Mouse (Mus musculus): ENCODE measurements around the gene Pde8a.

- TF ChIP-seq GATA1 (IDR thresholded peaks at IDR 0.05; ENCODE audit: borderline replicate concordance, low read length) (no peak), FLI1 (IDR thresholded peaks at IDR 0.05; ENCODE audit: low read length) (no peak)
Observed at GRCm38 (mm10) chr7:81336432-81336786, 123.0 kb downstream of the Pde8a start.

Measured in megakaryocyte, embryonic 14.5 days (primary cell).